Mouse (Mus musculus): ENCODE data around the gene Ocm. TPM values are rescaled to one million over a fixed set of nuclear protein-coding genes. Genes with fewer than 3 reads are reported as not detected.

The Ocm gene
- total and polyA plus RNA-seq, 3 experiments: not detected

- peak; percentile 87 for DNase-seq (ENCODE audit: low read depth, low spot score)
- Histone ChIP-seq H3K36me3 (ENCODE audit: control insufficient read depth in 1 of 2, insufficient read depth in 2 of 2, low read length in 2 of 2) (peaks cover 0 to 12% of the 10 kb centered on the region in 2 experiments; a peak in 2 of 4 replicates), H3K4me3 (ENCODE audit: control insufficient read depth in 1 of 2, insufficient read depth in 1 of 2, low read depth in 2 of 2, low read length in 2 of 2) (no peak overlapping the region), H3K27ac (ENCODE audit: control insufficient read depth, low read depth, low read length) (no peak overlapping the region), H3K27me3 (ENCODE audit: control insufficient read depth in 1 of 2, insufficient read depth in 2 of 2, low read length in 2 of 2) (no peaks in the 10 kb centered on the region), H3K79me2 (ENCODE audit: control insufficient read depth, insufficient read depth, low read length, poor library complexity) (no peaks in the 10 kb centered on the region), H3K9me3 (replicated peaks; ENCODE audit: insufficient read depth, low read length) (no peaks in the 10 kb centered on the region), H3K9ac (ENCODE audit: control insufficient read depth, low read depth, low read length, poor library complexity, severe bottlenecking) (no peak overlapping the region), H3K4me1 (ENCODE audit: control insufficient read depth in 1 of 2, insufficient read depth in 2 of 2, low read length in 2 of 2) (peaks cover 9 to 40% of the 10 kb centered on the region in 2 experiments)
- TF ChIP-seq ETS1 (IDR thresholded peaks at IDR 0.05; ENCODE audit: low read depth, low read length) (no peak), SMC3 (IDR thresholded peaks at IDR 0.05; ENCODE audit: low read depth, low read length) (peak; percentile 82), MAZ (IDR thresholded peaks at IDR 0.05; ENCODE audit: low read depth, low read length) (no peak), GATA1 (IDR thresholded peaks at IDR 0.05; ENCODE audit: low read depth, low read length) (no peak), USF2 (IDR thresholded peaks at IDR 0.05; ENCODE audit: borderline replicate concordance in 1 of 2, insufficient read depth in 1 of 2, low read depth in 1 of 2, low read length in 2 of 2) (no peak), BHLHE40 (IDR thresholded peaks at IDR 0.05; ENCODE audit: borderline replicate concordance, low read depth, low read length) (no peak), USF1 (IDR thresholded peaks at IDR 0.05; ENCODE audit: low read depth, low read length) (no peak), GABPA (IDR thresholded peaks at IDR 0.05; ENCODE audit: low read depth, low read length) (no peak), ZNF384 (IDR thresholded peaks at IDR 0.05; ENCODE audit: low read depth, low read length) (peak; percentile 85), ELF1 (IDR thresholded peaks at IDR 0.05; ENCODE audit: low read depth, low read length) (no peak), ZMIZ1 (IDR thresholded peaks at IDR 0.05; ENCODE audit: low read depth, low read length) (no peak), ZC3H11A (IDR thresholded peaks at IDR 0.05; ENCODE audit: low read depth, low read length) (peak; percentile 63), KAT2A (conservative IDR thresholded peaks at IDR 0.05; ENCODE audit: low read depth, low read length) (no peak), POLR2AphosphoS5 (IDR thresholded peaks at IDR 0.05; ENCODE audit: borderline replicate concordance, low read depth, low read length) (no peak), RAD21 (IDR thresholded peaks at IDR 0.05; ENCODE audit: low read depth, low read length) (peak; percentile 72), CTCF (IDR thresholded peaks at IDR 0.05 in 2 of 3, conservative IDR thresholded peaks at IDR 0.05 in 1 of 3; ENCODE audit: control insufficient read depth in 1 of 3, insufficient read depth in 1 of 3, low read depth in 2 of 3, low read length in 3 of 3, poor library complexity in 1 of 3, severe bottlenecking in 1 of 3) (peak; percentile 84 to 95 (median 94))
Measured at GRCm38 (mm10) chr5:143974931-143975630, 51.4 kb downstream of the Ocm start.

- peak overlapping the region; percentile 68 for H3K27ac ChIP-seq (ENCODE audit: control insufficient read depth, low read depth, low read length)
- TF ChIP-seq CTCF (IDR thresholded peaks at IDR 0.05 in 2 of 3, conservative IDR thresholded peaks at IDR 0.05 in 1 of 3; ENCODE audit: control insufficient read depth in 1 of 3, insufficient read depth in 1 of 3, low read depth in 2 of 3, low read length in 3 of 3, poor library complexity in 1 of 3, severe bottlenecking in 1 of 3) (no peak), BHLHE40 (IDR thresholded peaks at IDR 0.05; ENCODE audit: borderline replicate concordance, low read depth, low read length) (no peak), GABPA (IDR thresholded peaks at IDR 0.05; ENCODE audit: low read depth, low read length) (no peak), MYB (IDR thresholded peaks at IDR 0.05; ENCODE audit: low read depth, low read length) (no peak), HCFC1 (IDR thresholded peaks at IDR 0.05; ENCODE audit: low read depth, low read length) (no peak), SIN3A (IDR thresholded peaks at IDR 0.05; ENCODE audit: low read length) (0 out of 2 replicates have a peak, but pooled peaks have one; percentile 8), USF2 (IDR thresholded peaks at IDR 0.05; ENCODE audit: borderline replicate concordance in 1 of 2, insufficient read depth in 1 of 2, low read depth in 1 of 2, low read length in 2 of 2) (no peak), ELF1 (IDR thresholded peaks at IDR 0.05; ENCODE audit: low read depth, low read length) (no peak), MXI1 (IDR thresholded peaks at IDR 0.05; ENCODE audit: low read depth, low read length) (no peak), JUND (IDR thresholded peaks at IDR 0.05; ENCODE audit: low read depth, low read length) (no peak), MAX (IDR thresholded peaks at IDR 0.05; ENCODE audit: low read length) (no peak), ZMIZ1 (IDR thresholded peaks at IDR 0.05; ENCODE audit: low read depth, low read length) (no peak), TAL1 (IDR thresholded peaks at IDR 0.05; ENCODE audit: low read length) (no peak), RCOR1 (IDR thresholded peaks at IDR 0.05; ENCODE audit: low read depth, low read length) (no peak), KAT2A (conservative IDR thresholded peaks at IDR 0.05; ENCODE audit: low read depth, low read length) (no peak), POLR2AphosphoS2 (IDR thresholded peaks at IDR 0.05; ENCODE audit: low read length) (no peak), MEF2A (IDR thresholded peaks at IDR 0.05; ENCODE audit: extremely low read depth, insufficient replicate concordance, low read depth, low read length, poor library complexity, severe bottlenecking) (no peak), SMC3 (IDR thresholded peaks at IDR 0.05; ENCODE audit: low read depth, low read length) (no peak), CHD2 (IDR thresholded peaks at IDR 0.05; ENCODE audit: low read length) (no peak), MAFK (IDR thresholded peaks at IDR 0.05; ENCODE audit: borderline replicate concordance, low read depth, low read length) (no peak)
Measured at GRCm38 (mm10) chr5:143972628-143973027, 53.8 kb downstream of the Ocm start.

More at GRCm38 (mm10) chr5:143972628-143973027, 53.8 kb downstream of the Ocm start:
- no peaks in the 10 kb centered on the region for H3K9me3 ChIP-seq (replicated peaks; ENCODE audit: insufficient read depth, low read length)
- peak overlapping the region; percentile 46 for H3K9ac ChIP-seq (ENCODE audit: control insufficient read depth, low read depth, low read length, poor library complexity, severe bottlenecking)
- peak overlapping the region; percentile 50 to 52 for H3K4me3 ChIP-seq (ENCODE audit: control insufficient read depth in 1 of 2, insufficient read depth in 1 of 2, low read depth in 2 of 2, low read length in 2 of 2)
- peaks cover 9 to 40% of the 10 kb centered on the region in 2 experiments for H3K4me1 ChIP-seq (ENCODE audit: control insufficient read depth in 1 of 2, insufficient read depth in 2 of 2, low read length in 2 of 2)
- peak; percentile 53 for DNase-seq (ENCODE audit: low read depth, low spot score)
- peaks cover 0 to 12% of the 10 kb centered on the region in 2 experiments; a peak in 2 of 4 replicates for H3K36me3 ChIP-seq (ENCODE audit: control insufficient read depth in 1 of 2, insufficient read depth in 2 of 2, low read length in 2 of 2)
- no peaks in the 10 kb centered on the region for H3K27me3 ChIP-seq (ENCODE audit: control insufficient read depth in 1 of 2, insufficient read depth in 2 of 2, low read length in 2 of 2)
- H3K79me2 ChIP-seq (ENCODE audit: control insufficient read depth, insufficient read depth, low read length, poor library complexity): no peaks in the 10 kb centered on the region

Measured in MEL (cell line).